Mouse (Mus musculus) inflammation-experienced regulatory T-cells, adult 6 months (primary cell): ENCODE data around the gene Cyp27b1. TPM values are rescaled to one million over a fixed set of nuclear protein-coding genes. Genes with fewer than 3 reads are reported as not detected.

ENCODE experiments used
- ATAC-seq: one replicate; pipeline ENCODE4 v1.8.0; 2017
- polyA plus RNA-seq, 3 experiments: library from polyadenylated mRNA; unstranded; fragments of 100-300 nt; shearing (Covaris generic); gene quantifications; one replicate each; pipeline ENCODE4 v1.2.1; 2017

Gene Cyp27b1
- polyA plus RNA-seq, 3 experiments from 2014 or later = not detected

DNA sequence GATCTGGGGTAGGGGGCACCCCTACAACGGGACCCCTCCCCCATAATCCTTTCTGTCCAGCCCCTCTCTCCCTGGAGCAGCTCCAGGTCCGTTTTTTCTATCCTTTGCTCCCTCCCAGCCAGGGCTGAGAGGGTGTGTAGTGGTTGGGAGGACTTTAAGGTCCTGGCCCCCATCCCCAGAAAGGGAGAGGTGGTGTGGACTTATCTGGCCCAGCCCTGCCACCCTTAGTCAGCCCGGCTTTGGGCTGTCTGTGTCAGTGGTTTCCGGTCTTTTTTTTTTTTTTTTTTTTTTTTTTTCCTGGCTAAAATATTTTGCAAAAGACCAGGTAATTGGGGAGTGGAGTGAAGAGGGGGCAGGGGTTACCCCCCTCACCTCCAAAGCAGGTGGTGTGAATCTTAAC is 44.7 kb downstream of the Cyp27b1 start:
- no peak for ATAC-seq

DNA sequence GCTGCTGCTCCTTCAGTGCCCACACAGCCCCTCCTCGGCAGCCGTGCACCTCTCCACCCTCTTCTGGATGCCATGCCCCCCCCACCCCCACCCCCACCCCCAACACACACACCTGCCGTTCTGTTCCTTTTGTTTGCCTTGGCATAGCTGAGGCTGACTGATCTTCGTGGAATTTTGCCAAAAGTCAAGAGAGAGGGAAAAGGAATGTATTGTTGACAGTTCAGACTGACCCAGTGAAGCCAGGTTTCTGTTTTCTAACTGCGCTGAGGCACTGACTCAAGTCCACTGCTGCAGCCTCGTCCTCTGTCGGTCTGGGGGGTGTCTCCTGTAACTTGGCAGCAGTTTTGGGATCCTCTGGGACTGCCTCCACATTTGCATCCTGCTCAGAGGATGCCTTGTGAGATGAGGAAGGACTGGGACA is 46.3 kb downstream of the Cyp27b1 start:
- no peak for ATAC-seq

DNA sequence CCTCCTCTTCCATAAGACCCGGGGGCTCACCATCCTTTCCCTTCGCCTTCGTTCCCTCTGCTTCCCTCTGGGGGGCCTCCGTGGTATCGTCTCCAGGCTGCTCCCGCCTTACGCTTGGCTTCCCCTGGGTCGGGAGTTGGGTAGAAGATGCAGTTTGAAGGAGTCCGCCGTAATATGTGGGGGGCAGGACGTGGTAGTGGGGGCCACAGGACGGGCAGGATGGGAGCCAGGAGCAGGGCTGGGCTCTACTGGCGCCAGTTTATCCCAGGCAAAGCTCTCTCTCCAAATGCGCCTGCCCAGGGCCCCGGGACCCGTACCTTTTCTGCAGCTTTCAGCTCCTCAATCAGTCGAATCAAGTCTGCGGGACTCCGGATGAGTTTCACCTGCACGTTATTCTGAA is 50.5 kb downstream of the Cyp27b1 start:
- ATAC-seq = no peak

DNA sequence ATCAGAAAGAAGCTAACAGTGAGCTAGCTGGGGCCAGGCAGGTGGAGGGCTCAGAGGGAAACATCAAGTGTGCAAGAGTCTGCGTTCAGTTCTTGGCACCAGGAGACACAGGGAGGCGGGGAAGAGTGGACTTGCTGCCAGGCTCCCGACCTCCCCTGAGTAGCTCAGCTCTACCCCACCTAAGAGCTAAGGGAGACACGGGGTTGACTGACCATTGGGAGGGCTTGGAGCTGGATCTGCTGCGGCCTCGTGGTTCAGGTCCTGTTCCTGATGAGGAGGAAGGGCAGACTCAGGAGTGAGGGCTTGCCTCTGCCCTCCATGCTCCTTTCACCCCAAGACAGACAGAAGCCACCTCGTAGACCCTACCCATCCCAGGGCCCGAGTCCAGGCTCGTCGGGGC is 51.1 kb downstream of the Cyp27b1 start:
- ATAC-seq = no peak

DNA sequence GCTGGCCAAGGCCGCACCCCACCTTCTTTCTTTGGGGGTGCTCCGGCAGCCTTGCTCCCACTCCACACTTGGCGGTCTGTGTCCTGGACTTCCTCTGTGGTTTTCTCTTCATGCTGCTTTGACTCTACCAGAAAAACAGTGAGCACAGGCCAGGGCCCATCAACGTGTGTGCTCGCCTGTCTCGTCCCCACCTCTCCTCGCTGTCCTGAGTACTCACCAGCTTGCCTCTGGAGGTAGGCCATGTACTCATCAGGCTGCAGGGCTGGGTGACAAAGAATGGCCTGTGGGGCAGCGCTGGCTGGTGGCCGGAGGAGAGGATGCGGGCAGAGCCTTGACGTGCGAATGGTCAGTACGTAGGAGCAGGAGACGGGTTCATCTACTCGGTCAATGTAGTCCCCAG is 51.8 kb downstream of the Cyp27b1 start:
- ATAC-seq = no peak

- ATAC-seq = no peak
Measured at GRCm38 (mm10) chr10:127100414-127100813, 52.4 kb downstream of the Cyp27b1 start.

- no peak for ATAC-seq
Measured at GRCm38 (mm10) chr10:127101151-127101550, 53.1 kb downstream of the Cyp27b1 start.

Other genes starting within 250 kb of the Cyp27b1 start
- 1 to 10 TPM; 3.4 to 7.5 (median 5.1) TPM for gene Atp23, start 146.9 kb upstream of the Cyp27b1 start, polyA plus RNA-seq
- gene Ctdsp2, start 69.5 kb upstream of the Cyp27b1 start, polyA plus RNA-seq = 10 to 100 TPM; 26.2 to 47.1 (median 38.5) TPM
- gene Avil, start 47.5 kb upstream of the Cyp27b1 start, polyA plus RNA-seq = under 1 TPM in 2 of 3 experiments, not detected in 1; 0.11 to 0.36 TPM
- 10 to 100 TPM; 40.0 to 50.0 (median 48.3) TPM for gene Tsfm, start 17.4 kb upstream of the Cyp27b1 start, polyA plus RNA-seq
- gene Mettl1, start 6.8 kb upstream of the Cyp27b1 start, polyA plus RNA-seq = 10 to 100 TPM; 10.8 to 37.6 (median 28.4) TPM
- under 1 TPM in 1 of 3 experiments, not detected in 2; 0.46 TPM for gene Eef1akmt3, start 6.7 kb upstream of the Cyp27b1 start, polyA plus RNA-seq
- gene March9, start 11.9 kb downstream of the Cyp27b1 start, polyA plus RNA-seq = under 1 TPM; 0.35 to 0.84 (median 0.72) TPM
- gene Cdk4, start 15.3 kb downstream of the Cyp27b1 start, polyA plus RNA-seq = 100 to 1,000 TPM; 284 to 347 (median 295) TPM
- 100 to 1,000 TPM in 2 of 3 experiments, 10 to 100 TPM in 1; 97.8 to 134 (median 127) TPM for gene Tspan31, start 22.0 kb downstream of the Cyp27b1 start, polyA plus RNA-seq
- 10 to 100 TPM; 25.9 to 32.1 (median 31.2) TPM for gene Agap2, start 27.0 kb downstream of the Cyp27b1 start, polyA plus RNA-seq
- gene Os9, start 72.9 kb downstream of the Cyp27b1 start, polyA plus RNA-seq = 10 to 100 TPM; 61.9 to 81.5 (median 75.8) TPM
- gene B4galnt1, start 117.0 kb downstream of the Cyp27b1 start, polyA plus RNA-seq = 100 to 1,000 TPM; 181 to 204 (median 188) TPM
- 1 to 10 TPM; 3.2 to 4.3 (median 3.2) TPM for gene Slc26a10, start 132.4 kb downstream of the Cyp27b1 start, polyA plus RNA-seq
- gene Arhgef25, start 141.8 kb downstream of the Cyp27b1 start, polyA plus RNA-seq = under 1 TPM in 1 of 3 experiments, not detected in 2; 0.20 TPM
- gene Dtx3, start 147.5 kb downstream of the Cyp27b1 start, polyA plus RNA-seq = 10 to 100 TPM; 35.2 to 56.0 (median 47.0) TPM
- 10 to 100 TPM; 25.7 to 32.1 (median 26.0) TPM for gene Pip4k2c, start 163.3 kb downstream of the Cyp27b1 start, polyA plus RNA-seq
- gene Kif5a, start 215.1 kb downstream of the Cyp27b1 start, polyA plus RNA-seq = under 1 TPM in 2 of 3 experiments, not detected in 1; 0.16 to 0.19 TPM
- 10 to 100 TPM; 54.0 to 61.1 (median 56.9) TPM for gene Dctn2, start 218.1 kb downstream of the Cyp27b1 start, polyA plus RNA-seq
- gene Mbd6, start 240.8 kb downstream of the Cyp27b1 start, polyA plus RNA-seq = 10 to 100 TPM in 1 of 3 experiments, 1 to 10 TPM in 2; 4.0 to 11.8 (median 6.4) TPM